Mouse (Mus musculus): ENCODE data around the gene Gm4559. TPM values are rescaled to one million over a fixed set of nuclear protein-coding genes. Genes with fewer than 3 reads are reported as not detected.

Gene Gm4559
- total RNA-seq (2023) = not detected

GRCm38 (mm10) chr7:142274263-142274662 is at the start of gene Gm4559:
Gm4559 (minus strand) TSS chr7:142274363.

GRCm38 (mm10) chr7:142303249-142303648 is 29.1 kb upstream of the Gm4559 start, which contains the start of gene Krtap5-4:
Krtap5-4 (plus strand) TSS chr7:142303549.

GRCm38 (mm10) chr7:142297018-142297417 is 22.9 kb upstream of the Gm4559 start, which contains the start of gene Krtap5-1:
Krtap5-1 (minus strand) TSS chr7:142297118.

GRCm38 (mm10) chr7:142258254-142258653 is 15.9 kb downstream of the Gm4559 start, which contains the start of gene Gm2431:
Gm2431 (minus strand) TSS chr7:142258354.

GRCm38 (mm10) chr7:142240978-142241377 is 33.2 kb downstream of the Gm4559 start, which contains the start of gene Gm40460:
Gm40460 (minus strand) TSS chr7:142241078.

GRCm38 (mm10) chr7:142229871-142230270 is 44.3 kb downstream of the Gm4559 start, which contains the start of gene Krtap5-5:
Krtap5-5 (minus strand) TSS chr7:142229971.

Other genes starting within 250 kb of the Gm4559 start
- gene Mob2, start 213.3 kb downstream of the Gm4559 start, total RNA-seq (2023) = 10 to 100 TPM; 30.0 to 32.4 TPM
- gene Dusp8, start 178.5 kb downstream of the Gm4559 start, total RNA-seq (2023) = 1 to 10 TPM in 1 of 2 experiments, under 1 TPM in 1; 0.82 to 1.6 TPM
- gene Gm45618, start 153.6 kb downstream of the Gm4559 start, total RNA-seq (2023) = not detected
- gene Gm39115, start 138.3 kb downstream of the Gm4559 start, total RNA-seq (2023) = not detected
- gene Gm45337, start 129.8 kb downstream of the Gm4559 start, total RNA-seq (2023) = not detected
- gene Gm29735, start 117.2 kb downstream of the Gm4559 start, total RNA-seq (2023) = not detected
- not detected for gene Gm4553, start 108.6 kb downstream of the Gm4559 start, total RNA-seq (2023)
- not detected for gene Krtap5-2, start 98.4 kb downstream of the Gm4559 start, total RNA-seq (2023)
- gene Gm10153, start 84.0 kb downstream of the Gm4559 start, total RNA-seq (2023) = not detected
- not detected for gene Krtap5-3, start 73.0 kb downstream of the Gm4559 start, total RNA-seq (2023)
- not detected for gene Gm7579, start 62.5 kb downstream of the Gm4559 start, total RNA-seq (2023)
- not detected for gene Krtap5-5, start 44.4 kb downstream of the Gm4559 start, total RNA-seq (2023)
- not detected for gene Gm40460, start 33.3 kb downstream of the Gm4559 start, total RNA-seq (2023)
- not detected for gene Gm2431, start 16.0 kb downstream of the Gm4559 start, total RNA-seq (2023)
- gene Krtap5-1, start 22.8 kb upstream of the Gm4559 start, total RNA-seq (2023) = not detected
- gene Krtap5-4, start 29.2 kb upstream of the Gm4559 start, total RNA-seq (2023) = not detected
- gene Ifitm10, start 99.4 kb upstream of the Gm4559 start, total RNA-seq (2023) = 10 to 100 TPM; 19.6 to 21.5 TPM
- 1 to 10 TPM; 3.8 to 3.9 TPM for gene Gm49369, start 108.3 kb upstream of the Gm4559 start, total RNA-seq (2023)
- gene Ctsd, start 113.7 kb upstream of the Gm4559 start, total RNA-seq (2023) = 100 to 1,000 TPM; 780 to 782 TPM
- 10 to 100 TPM in 1 of 2 experiments, 1 to 10 TPM in 1; 5.1 to 10.5 TPM for gene Syt8, start 160.5 kb upstream of the Gm4559 start, total RNA-seq (2023)
- gene Tnni2, start 167.4 kb upstream of the Gm4559 start, total RNA-seq (2023) = 1 to 10 TPM; 5.9 to 7.9 TPM
- gene Lsp1, start 186.4 kb upstream of the Gm4559 start, total RNA-seq (2023) = 1,000 to 10,000 TPM; 1,349 to 1,491 TPM
- 10 to 100 TPM; 17.8 to 18.5 TPM for gene Tnnt3, start 224.5 kb upstream of the Gm4559 start, total RNA-seq (2023)